Mouse (Mus musculus): ENCODE measurements around the gene Tmigd3.

DNA sequence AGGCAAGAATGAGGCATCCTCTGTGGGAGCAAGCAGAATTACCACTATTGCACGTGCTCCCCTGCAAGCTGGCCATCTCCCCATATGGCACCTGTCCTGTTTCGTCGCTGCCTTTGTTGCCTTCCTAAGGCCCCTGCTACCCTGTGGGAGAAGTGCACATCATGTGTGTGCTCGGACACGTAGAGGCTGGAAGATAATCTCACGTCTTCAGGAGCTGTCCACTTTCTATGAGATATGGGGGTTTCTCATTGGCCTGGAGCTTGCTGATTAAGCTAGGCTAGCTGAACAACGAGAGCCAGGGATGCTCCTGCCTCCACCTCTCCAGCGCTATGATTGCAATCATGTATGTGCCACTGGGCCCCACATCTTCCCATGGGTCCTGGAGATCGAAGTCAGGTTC is 53.9 kb downstream of the Tmigd3 start:
- TF ChIP-seq CTCF (conservative IDR thresholded peaks at IDR 0.05; ENCODE audit: low read length): no peak
- TF ChIP-seq POU5F1 (IDR thresholded peaks at IDR 0.05; ENCODE audit: borderline replicate concordance, low read length): no peak
